Mouse (Mus musculus) thymus, adult 18-20 months (tissue): ENCODE data around the gene Kif26b.

Experiments used
- DNase-seq, 2 experiments: peaks; one replicate each; pipeline ENCODE4 v3.0.0; 2022; ENCODE audit warnings: mixed read lengths in 2 of 2

Kif26b gene

DNA sequence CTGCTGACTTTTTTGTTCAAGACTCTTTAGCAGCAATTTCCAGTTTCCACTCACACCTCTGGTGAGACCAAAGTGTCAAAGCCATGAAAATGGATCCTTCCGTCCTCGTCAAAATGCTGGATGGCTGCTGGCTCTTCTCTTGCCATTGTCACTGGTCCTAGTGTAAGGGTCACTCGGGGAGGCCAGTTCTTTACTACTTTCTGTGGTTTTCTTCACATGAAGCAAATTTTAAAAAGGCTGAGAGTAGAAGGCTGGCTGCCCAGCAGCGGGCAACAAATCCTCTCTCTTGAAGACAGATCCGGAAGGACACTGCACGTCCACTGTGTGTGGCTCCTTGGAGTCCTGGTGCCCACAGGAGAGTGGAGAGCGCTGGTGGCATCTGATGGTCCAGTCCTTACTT, 265.9 kb downstream of the Kif26b start:
- DNase-seq = no peak

DNA sequence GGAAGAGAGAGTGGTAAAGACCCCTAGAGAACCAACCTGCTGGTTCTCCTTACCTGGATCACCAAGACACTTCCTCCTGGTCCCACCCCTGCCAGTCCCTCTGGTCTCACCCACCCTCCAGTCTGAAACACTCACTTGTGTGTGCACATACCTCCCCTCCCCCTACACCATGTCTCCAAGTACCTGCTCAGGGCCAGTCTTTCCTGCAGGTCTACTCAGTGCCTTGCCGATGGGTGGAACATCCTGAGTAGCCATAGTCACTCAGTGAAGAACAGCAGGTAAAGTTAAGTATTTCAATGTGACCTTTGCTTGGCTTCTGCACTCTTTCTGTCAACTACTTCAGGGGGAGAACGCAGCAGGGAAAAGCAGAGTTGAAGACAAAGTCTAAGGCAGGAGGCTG, 268.5 kb downstream of the Kif26b start:
- DNase-seq = no peak

DNA sequence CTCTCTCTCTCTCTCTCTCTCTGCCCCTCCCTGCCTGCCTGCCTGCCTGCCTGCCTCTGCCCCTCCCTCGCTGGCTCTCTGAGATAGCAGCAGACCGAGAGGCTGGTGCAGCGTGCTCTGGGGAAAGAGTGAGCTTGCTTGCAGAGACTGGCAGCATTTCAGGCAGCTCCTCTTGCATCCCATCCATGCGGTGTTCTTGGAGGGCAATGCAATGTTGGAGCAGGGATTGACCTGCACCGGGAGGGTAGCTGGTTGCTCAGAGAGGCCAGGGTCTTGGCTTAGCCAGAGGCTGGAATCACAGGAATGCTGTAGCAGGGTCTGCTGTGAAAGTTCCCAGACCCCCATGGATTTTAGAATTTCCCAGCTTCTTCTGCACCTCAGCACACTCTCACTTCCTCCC, 269.4 kb downstream of the Kif26b start:
- no peak for DNase-seq

DNA sequence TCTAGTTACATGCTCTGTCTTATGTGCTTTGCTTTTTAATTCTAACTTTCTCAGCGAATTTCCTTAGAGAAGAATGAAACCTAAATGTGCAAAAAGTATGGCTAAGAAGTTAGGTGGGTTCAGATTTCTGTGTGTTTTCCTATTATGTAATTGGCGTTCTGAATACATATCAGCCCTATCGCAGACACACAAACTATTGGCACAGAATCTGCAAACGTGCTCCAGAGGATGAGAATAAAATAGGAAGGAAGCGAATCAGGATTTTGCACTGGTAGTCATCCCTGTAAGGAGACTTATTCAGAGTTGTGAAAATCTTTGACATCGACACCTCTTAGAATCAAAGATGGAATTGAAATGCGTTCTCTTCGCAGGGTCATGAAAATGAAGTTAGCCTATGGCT, 270.0 kb downstream of the Kif26b start:
- DNase-seq = no peak

DNA sequence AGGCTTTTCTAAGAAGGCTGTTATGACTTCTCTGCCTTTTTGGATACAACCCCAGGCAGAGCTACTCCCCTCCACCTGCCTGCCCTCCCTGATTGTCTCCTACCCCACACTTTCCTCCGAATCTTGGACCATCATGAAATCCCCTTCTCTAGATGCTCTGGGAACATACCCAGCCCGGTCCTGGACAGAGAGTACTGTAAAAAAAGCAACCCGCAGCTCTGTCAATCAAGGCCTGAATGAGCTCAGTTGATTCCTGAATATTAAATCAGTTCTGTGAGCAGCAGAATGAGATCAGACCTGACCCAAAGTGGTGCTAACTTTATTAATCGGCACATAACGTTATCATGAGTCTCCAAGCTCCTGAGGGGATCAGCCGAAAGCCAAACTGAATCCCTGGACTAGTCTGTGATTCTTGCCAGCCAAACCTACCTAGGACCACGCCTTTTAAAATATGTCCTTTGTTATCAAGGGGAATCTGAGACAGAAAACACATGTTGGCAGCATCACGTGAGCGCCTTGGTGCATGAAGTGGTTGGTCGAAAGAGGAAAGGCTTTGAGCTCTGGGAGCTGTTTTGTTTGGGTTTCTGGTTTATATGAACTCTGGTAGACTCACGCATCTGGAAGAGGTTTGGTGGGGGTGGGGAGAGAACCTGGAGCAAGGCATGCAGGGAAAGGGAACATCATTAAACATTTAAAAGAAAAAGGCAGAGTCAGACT, 271.1 kb downstream of the Kif26b start:
- no peak for DNase-seq

DNA sequence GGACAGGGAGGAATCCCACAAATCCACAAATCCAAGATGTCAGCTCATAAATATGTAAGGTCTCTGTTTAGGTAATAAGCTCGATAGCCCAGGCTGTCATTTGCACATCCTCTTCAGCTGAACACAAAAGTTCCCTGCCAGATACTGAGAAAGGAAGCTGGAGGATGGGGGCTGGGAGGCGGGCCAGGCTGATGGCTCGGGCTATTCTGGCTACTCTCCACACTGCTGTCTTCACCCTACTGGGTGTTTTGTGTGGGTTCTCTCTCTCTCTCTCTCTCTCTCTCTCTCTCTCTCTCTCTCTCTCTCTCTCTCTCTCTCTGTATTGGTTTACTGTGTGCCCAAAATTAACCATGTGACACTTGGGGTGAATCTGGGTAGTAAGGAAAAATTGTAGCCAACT, 274.2 kb downstream of the Kif26b start:
- no peak for DNase-seq

DNA sequence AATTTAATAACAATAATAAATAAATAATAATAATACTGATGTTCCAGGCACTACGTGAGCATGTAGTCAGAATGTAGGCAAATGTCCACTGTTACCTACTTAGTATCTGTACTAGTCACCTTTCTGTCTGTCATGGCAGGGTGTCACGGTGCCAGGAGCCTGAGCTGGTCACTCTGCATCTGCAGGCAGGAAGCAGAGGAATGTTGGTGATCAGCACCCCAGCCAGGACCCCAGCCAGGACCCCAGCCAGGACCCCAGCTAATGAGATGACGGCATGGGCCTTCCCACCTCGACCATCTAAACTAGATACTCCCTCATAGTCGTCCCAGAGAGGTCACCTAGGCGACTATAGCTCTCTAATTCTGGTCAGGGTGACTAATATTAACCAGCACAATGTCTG, 288.6 kb downstream of the Kif26b start:
- DNase-seq = no peak

DNA sequence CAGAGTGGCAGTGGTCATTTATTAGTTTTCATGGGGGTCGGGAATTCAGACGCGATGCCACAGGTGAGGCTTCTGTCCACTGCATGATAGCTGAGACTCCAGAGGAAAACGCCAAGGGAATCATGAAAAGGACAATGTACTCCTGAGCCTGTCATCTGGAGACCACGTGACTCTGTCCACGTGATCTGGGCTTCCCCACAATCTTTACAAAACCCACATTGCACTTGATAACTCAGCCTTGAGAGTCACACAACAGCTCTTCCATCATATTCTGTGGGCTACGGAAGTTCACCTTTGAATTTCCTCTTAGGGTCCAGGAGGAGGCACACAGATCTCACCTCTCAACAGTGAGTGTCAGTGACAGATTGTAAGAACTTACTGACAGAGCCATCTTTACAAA, 290.1 kb downstream of the Kif26b start:
- no peak for DNase-seq

DNA sequence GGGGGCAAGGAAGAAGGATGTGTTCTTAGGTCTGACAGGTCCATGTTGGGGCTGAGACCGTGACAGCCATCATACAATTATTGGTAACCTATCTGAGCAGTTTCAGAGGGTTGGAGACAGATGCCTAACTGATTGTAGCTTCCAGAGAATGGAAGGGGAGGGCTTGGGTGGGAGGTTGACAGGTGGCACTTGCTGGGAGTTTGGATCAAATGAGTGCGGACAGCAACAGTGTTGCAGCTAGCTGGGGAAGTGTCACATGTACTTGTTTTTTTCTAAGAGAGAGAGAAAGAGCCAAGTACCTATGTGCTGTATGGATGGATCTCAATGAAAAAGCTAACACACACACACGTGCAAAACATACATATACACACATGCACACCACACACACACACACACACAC, 291.2 kb downstream of the Kif26b start:
- DNase-seq = no peak

DNA sequence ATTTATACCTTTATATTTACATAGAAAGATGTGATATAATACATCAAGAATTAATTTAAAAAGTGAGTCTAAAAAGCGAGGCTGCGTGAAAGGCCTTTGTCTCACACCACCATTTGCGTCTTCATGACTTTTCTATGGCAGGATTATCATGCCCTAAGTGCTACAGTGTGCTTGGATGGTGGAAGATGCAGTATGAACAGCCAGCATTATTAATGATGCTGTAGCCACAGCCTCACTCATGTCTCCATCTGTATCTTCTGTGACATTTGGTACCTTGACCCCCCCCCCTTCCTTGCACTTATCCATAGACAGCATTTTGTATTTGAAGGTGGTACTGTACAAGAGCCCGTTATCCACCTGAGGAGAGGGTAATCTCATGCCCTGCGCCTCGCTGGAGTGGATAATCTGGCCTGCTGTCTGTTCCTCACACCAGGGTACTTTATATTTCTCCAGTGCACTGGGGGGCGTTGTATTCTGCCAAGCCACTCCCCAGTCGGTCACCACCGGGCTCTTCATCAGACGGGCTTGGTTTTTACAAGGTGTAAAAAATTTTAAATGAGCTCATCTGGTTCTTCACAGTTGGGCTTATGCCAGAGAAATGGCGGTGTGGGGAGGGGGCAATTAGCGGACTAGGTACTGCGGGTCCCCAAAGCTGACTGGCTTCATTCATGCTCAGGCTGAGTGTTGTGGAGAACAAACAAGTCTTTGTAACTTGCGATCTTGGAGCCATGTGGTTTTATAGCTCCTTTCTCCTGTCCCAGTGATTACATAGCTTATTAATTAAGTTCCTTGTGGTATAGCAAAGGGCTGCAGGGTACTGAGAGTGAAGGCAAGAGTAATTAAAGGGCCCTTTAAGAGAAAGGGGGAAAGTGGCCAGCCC, 291.9 kb downstream of the Kif26b start:
- DNase-seq = no peak

DNA sequence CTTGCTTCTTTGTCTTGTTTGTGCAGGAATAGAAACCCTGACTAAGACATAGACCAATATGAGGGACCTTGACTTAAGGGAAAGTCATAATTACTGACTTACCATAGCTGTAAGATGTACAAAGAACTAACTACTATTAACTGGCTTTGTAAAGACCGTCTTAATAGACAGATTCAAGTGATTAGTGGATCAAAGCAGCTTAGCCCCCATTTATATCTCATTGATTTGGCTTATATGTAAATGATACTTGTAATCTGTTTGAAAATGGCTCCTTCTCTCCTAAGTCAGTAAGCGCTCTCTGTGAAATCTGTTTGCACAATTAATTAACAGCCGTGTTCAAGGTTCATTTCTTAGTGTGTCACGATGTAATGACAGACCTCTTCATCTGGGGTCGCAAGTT, 295.9 kb downstream of the Kif26b start:
- DNase-seq = no peak

DNA sequence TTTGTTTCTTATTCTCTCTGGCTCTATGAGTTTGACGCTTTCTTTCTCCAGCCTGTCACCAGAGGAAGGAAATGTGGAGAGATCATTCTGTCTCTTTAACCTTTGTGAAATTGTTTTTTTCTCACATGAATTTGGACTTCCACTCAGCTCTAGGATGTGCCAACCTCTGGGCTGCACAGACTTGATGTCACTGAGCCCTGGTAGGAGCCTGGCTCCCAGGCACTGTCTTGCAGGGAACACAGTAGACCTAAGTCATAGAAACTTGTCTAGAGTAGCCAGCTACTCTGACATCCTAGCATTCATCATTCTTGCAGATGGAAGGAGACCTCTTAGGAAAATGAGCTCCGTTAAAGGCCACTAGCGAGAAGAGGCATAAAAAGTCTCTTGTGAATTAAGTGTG, 298.3 kb downstream of the Kif26b start:
- no peak for DNase-seq

DNA sequence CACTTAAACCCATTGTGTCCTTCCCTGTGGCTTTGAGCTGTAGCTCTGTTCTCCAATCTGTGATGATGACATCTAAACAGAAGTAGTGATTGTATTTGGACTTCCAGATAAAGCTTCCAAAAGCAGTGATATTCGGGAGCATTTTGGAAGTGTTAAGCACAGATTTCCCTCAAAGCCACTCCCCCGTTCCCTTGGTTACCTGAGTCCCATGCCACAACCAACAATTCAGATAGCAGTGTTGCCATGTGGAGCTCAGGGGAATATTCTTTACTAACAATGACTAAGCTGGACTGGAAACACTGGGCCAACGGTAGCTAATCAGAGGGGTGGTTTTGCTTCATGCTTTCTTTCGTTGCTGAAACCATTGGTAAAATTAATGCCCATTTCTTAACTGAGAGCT, 300.5 kb downstream of the Kif26b start:
- no peak for DNase-seq

DNA sequence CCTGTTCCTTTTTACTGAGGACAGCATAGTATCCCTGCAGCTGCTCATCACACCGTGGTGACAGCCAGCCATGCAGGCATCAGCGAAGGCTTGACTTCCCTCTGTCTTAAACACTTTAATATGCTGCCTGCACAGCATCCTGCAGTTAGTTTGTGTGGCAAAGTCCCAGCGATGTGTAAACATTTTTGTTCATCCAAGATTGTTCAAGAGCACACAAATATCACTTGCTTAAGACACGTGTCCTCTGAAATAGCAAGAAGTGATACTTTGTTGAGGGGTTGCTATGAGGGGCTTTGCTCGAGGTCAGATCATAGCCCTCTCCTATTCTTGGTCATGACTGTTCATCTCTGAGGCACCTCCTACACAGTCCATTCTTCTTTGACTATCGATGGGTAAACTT, 303.6 kb downstream of the Kif26b start:
- no peak for DNase-seq

DNA sequence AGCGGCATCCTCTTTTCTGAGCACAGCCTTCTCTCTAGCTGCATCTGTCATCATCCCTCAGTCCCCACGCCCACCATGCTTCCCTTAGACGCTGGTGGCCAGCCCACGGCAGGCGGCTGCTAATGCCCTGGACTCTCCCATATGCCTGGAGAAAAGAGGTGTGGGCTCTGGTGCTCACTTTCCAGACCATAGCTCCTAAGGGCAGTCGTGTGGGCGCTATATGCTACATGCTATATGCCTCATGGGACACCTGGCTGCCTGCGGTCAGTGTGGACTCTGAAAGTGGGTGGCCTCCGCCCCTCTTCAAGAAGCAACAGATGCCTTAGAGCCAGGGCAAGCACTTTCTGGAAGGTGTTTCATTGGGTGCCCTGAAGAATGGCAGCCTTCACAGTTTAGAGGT, 306.9 kb downstream of the Kif26b start:
- no peak for DNase-seq

DNA sequence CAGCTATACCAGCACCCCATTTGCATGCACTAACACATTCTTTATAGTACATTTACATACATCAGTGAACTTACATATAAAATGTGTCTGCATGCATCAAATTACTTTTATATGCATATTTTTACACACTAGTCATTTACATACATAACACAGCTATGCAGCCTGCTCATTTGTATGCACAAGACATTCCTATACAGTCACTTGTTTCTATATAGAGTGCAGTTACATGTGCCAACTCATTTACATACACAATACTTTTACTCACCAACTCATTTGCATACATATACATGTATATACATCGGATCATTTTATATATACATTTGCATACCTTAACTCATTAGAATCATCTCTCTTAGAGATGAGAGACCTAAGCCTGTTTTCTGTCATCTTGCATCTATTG, 308.1 kb downstream of the Kif26b start:
- no peak for DNase-seq

DNA sequence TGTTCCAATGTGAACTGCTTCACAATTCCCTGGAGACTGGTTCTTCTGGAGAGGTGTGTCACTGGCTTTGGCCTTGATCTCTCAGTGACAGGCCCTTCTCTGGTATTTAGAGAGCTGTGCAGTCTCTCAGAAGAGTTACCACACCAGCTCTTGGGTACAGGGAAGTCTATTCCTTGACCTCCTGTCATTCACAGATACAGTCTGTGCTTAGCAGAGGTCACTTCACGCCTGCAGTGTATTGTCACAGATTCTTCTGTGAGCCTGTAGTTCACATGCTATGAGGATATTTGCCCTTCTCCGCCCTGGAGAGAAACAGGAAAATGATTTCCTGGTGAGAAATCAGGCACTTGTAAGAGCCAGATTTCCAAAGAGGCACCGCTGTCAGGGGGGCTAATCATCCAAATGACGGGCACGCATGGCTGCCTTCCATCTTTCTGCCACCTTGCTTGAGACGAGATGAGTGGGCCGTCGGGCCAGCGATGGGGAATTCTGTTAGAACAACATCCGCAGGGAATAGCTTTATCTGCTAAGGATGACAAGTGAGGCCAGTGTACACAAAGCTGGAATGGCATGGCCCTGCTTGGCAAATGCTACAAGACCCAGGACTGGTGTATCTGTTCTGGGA, 309.9 kb downstream of the Kif26b start:
- DNase-seq = no peak

DNA sequence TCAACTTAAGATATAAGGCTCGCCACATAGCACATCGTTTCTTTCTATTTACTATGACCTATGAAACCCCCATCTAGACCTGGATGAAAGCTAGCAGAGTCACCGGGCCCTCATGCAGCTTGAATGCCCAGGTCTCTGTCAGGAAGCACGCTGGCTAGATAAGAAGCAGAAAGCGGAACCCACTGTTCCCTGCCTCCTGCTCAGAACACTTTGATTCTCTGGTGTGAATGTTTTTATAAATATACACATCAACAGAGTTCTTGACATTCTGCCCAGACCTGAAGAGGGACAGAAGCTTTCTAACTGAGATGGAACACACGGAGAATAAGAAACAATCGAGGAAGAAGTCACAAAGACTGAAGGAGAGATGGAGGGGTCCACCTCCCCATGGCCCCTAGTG, 311.4 kb downstream of the Kif26b start:
- DNase-seq = no peak

DNA sequence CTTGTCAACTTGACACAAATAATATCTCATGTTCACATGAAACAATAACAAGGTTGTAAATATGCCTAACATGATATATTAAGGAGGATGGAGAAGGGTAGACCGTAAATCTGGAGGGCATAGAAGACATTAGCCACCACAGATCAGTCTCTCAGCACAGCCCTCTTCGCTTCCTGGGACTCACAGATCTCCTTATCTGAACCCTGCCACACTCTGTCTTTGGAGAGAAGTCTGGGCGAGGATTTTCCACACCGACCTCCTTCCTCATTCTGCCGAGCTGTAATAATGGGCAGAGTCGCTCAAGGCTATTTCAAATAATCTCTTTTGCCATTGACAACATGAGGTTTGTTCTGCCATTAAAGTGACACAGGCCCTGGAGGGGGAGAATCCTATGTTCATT, 315.9 kb downstream of the Kif26b start:
- no peak for DNase-seq

DNA sequence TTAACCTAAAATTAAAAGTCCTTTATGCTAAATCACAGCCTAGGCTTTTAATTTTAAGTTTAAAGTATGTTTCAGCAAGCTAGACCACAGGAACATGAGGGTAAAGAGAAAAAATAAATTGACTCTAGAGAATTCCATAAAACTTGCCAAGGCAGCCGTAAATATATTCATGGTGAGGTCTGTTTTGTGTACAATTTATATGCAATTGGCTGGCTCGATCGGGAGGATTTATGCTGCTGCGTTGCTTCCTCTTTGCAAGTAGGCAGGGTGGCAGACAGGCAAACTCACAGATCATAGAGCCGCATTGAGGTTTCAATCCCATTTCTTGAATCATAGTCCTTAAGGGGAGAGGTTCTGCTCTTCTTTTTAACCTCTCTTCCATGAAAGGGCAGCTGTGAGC, 318.6 kb downstream of the Kif26b start:
- no peak for DNase-seq

DNA sequence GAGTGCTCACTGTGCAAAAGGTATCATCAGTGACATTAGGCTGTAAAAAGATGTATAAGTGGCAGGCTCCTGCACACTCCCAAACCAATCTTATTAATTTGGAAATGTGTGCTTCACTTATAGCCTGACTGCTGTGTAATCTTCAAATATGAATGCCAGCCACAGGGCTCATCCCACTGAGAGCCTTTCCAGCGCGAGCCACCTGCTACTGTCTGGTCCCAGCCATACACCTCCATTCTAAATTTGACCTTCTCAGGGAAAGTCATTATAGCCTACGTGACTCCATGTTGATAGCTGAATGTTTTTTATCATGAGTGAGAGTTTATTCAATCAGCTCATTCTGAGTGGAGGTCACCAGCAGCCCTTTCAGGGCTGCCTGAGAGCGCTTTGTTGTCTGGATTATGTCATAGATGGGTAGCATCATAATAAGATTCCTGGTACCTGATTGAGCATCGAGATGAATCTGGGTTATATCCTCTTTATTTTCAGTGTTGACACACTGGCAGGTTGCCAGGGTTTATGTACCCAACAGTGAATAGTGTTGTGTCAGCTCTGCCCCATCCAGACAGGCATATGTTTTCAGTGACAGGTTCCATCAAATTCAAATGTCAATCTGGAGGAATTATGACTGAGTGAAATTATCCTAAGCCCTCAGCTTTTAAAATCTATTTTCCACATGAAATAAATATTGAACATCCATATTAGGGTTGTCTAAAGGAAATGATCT, 319.6 kb downstream of the Kif26b start:
- DNase-seq = no peak

DNA sequence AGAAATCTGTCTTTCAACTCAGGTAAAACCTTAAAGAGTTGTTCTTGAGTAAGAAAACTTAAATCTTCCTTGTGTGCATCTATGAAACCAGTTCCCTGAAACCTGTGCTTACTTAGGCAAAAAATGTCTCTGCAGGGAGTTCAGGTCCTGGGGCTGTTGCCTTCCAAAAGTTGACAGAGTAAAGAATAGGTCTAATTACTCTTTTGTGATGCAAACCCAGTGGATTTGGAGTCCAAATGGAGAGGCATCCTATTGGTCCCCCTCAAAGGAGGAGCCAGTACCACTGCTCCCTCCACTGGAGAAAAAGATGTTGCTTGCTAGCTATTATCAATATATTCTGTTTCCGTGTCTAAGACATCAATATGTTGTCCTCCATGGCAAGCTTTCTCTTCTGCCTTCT, 321.6 kb downstream of the Kif26b start:
- no peak for DNase-seq

DNA sequence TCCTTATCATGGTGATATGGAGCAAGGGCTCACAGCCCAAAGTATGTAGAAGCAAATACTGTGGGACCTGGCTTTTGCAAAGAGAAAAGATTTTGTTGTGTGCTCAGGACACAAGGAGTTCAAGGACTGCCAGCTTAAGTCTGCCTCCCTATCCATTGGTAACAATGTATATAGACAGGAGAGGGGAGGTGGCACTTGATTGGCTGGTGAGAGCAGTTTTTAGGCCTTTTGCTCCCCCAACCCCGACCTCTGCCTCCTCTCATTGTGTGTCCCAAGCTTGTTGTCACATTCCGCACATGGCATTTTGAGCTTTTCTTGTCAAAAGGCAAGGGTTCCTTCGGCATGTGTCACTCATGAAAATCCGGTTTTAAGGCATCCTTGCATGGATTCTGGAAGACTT, 326.0 kb downstream of the Kif26b start:
- DNase-seq = no peak
